ENCODE assay signal across 10 mouse cellular contexts in the genomic region with DNA sequence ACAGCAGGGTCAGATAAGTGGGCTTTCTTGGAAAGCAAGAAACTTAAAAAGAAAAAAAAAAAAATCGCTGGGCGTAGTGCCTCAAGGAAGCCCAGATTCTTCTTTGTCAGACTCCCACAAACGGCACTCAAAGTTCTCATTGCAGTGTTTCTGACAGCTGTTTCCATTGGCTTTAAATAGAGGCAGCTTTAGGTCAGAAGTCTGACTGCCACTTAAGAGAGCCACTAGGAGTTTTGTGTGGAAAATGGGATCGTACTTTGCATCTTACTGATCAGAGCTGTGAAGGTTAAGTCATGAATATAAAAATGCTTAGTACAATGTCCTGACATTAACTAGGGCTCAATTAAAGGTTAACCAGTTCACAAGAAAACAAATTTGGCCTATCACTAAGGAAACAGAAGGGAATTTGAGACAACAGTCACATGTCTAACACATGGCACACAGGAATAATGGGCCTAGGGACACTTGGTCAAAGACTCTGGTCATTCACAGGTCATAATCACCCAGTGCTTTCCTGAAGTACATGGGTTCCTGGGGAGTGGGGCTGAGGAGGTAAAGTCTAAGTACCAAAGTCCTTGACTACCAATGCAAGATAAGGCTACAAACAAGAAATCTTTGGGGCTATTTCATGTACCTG. TPM values are rescaled to one million over a fixed set of nuclear protein-coding genes. Genes with fewer than 3 reads are reported as not detected.
A peak's percentile ranks its signal among the peaks of the same experiment; 100 is the strongest.
DNase-seq lines count a peak whose midpoint lies in the region; ATAC-seq and TF ChIP-seq lines count a peak whose summit lies in the region.
"Had no signal": no experiment of that assay in that cellular context is flagged by ENCODE, and none has a peak within 500 bp of the region (broad histone marks: within the 10 kb centered on the region; RNA-seq: fewer than 3 reads in every experiment).

No protein-coding gene starts in this region.

- TF ChIP-seq POLR2A in olfactory bulb, adult 2 months (IDR thresholded peaks at IDR 0.05; ENCODE audit: insufficient read depth, low read depth, low read length), result no peak

- WGBS in forebrain, embryonic 16.5 days, result 4% methylated on average over 4 of the region's 4 CpGs
- WGBS in kidney, embryonic 15.5 days, result 55% methylated on average over 4 of the region's 4 CpGs
- 23% methylated on average over 4 of the region's 4 CpGs for WGBS in olfactory bulb, adult 2 months

- no peak overlapping the region for H3K9ac ChIP-seq in forebrain, embryonic 16.5 days (replicated peaks; ENCODE audit: low read depth, low read length)
- no peak overlapping the region for H3K9ac ChIP-seq in kidney, embryonic 15.5 days

- H3K27ac ChIP-seq in layer of hippocampus, adult 2 months, result peak overlapping the region; percentile 99
- peak overlapping the region; percentile 81 for H3K27ac ChIP-seq in forebrain, embryonic 16.5 days (ENCODE audit: low read length)
- peak overlapping the region; percentile 66 for H3K27ac ChIP-seq in kidney, embryonic 15.5 days
- H3K27ac ChIP-seq in olfactory bulb, adult 2 months (ENCODE audit: insufficient read depth, low read depth, low read length), result 0 out of 2 replicates have a peak overlapping the region, but pooled peaks have one; percentile 1

- no peak for DNase-seq in layer of hippocampus, adult 2 months (ENCODE audit: low spot score in 2 of 2)
- no peak for DNase-seq in layer of hippocampus, adult 11-12 months (ENCODE audit: low spot score)
- DNase-seq in MN1 (ENCODE audit: low spot score), result no peak
- no peak for DNase-seq in cerebellum, adult 11 months
- no peak for DNase-seq in thymus, postnatal 4 days
- DNase-seq: thymus, postnatal 36 days had no signal

- no peak for ATAC-seq in forebrain, embryonic 16.5 days
- no peak for ATAC-seq in kidney, embryonic 15.5 days (replicated peaks; ENCODE audit: low FRiP score)

- H3K4me1 ChIP-seq in forebrain, embryonic 16.5 days (replicated peaks; ENCODE audit: control insufficient read depth, insufficient read depth, low read length), result peaks cover 60% of the 10 kb centered on the region
- peaks cover 92% of the 10 kb centered on the region for H3K4me1 ChIP-seq in kidney, embryonic 15.5 days
- peaks cover 21% of the 10 kb centered on the region for H3K4me1 ChIP-seq in olfactory bulb, adult 2 months (ENCODE audit: control insufficient read depth, insufficient read depth, low read length)

- no peak for TF ChIP-seq CTCF in layer of hippocampus, adult 2 months (conservative IDR thresholded peaks at IDR 0.05)
- no peak for TF ChIP-seq CTCF in olfactory bulb, adult 2 months (IDR thresholded peaks at IDR 0.05; ENCODE audit: insufficient read depth, low read depth, low read length)

- H3K4me3 ChIP-seq in layer of hippocampus, adult 2 months, result no peak overlapping the region
- H3K4me3 ChIP-seq in forebrain, embryonic 16.5 days (replicated peaks; ENCODE audit: low read length), result no peak overlapping the region
- no peak overlapping the region for H3K4me3 ChIP-seq in kidney, embryonic 15.5 days (replicated peaks)
- no peak overlapping the region for H3K4me3 ChIP-seq in olfactory bulb, adult 2 months (ENCODE audit: insufficient read depth, low read depth, low read length)

- H3K4me2 ChIP-seq in forebrain, embryonic 16.5 days (ENCODE audit: low read length), result no peak overlapping the region
- H3K4me2 ChIP-seq in kidney, embryonic 15.5 days, result no peak overlapping the region

- no peaks in the 10 kb centered on the region for H3K9me3 ChIP-seq in forebrain, embryonic 16.5 days (ENCODE audit: control insufficient read depth, low read length)
- H3K9me3 ChIP-seq in kidney, embryonic 15.5 days (replicated peaks), result no peaks in the 10 kb centered on the region
- H3K9me3 ChIP-seq: megakaryocyte, embryonic 14.5 days had no signal

- H3K36me3 ChIP-seq in forebrain, embryonic 16.5 days (ENCODE audit: control insufficient read depth, insufficient read depth), result 0 out of 2 replicates have a peak, but pooled peaks cover 2% of the 10 kb centered on the region
- peaks cover 13% of the 10 kb centered on the region for H3K36me3 ChIP-seq in kidney, embryonic 15.5 days

- H3K27me3 ChIP-seq in forebrain, embryonic 16.5 days (replicated peaks; ENCODE audit: control insufficient read depth, insufficient read depth, low read length), result no peaks in the 10 kb centered on the region
- H3K27me3 ChIP-seq in kidney, embryonic 15.5 days, result no peaks in the 10 kb centered on the region
- H3K27me3 ChIP-seq: megakaryocyte, embryonic 14.5 days had no signal

RNA-seq across cellular contexts. Expression of gene Kmt2e, which starts 19.6 kb away (rescaled TPM):
- total RNA-seq in layer of hippocampus, adult 2 months (2021), result 10 to 100 TPM; 90.6 to 93.1 TPM
- polyA plus RNA-seq in forebrain, embryonic 16.5 days (2015; fragmentation: Nextera tagmentation; extraction: Ambion mirVana), result 198 and 209 TPM in 2 replicates
- polyA plus RNA-seq in kidney, embryonic 15.5 days (2015; fragmentation: Nextera tagmentation; extraction: Ambion mirVana), result 87.5 and 91.5 TPM in 2 replicates
- polyA plus RNA-seq in olfactory bulb, adult 2 months (2012; ENCODE audit: insufficient read depth, insufficient read length, low replicate concordance, missing spikeins), result 94.8 and 315 TPM in 2 replicates

Comparison
In these comparisons a context has a peak if more than half of its experiments do, and no peak if none do; other contexts are left out.
1. H3K27ac ChIP-seq: peak in every context shown above with its lines; median percentile 99 in layer of hippocampus, adult 2 months; 81 in forebrain, embryonic 16.5 days; 66 in kidney, embryonic 15.5 days; 1 in olfactory bulb, adult 2 months.